Mouse (Mus musculus) adrenal gland, adult (tissue): ENCODE results near the gene Sgo1.
A peak's percentile ranks its signal among the peaks of the same experiment; 100 is the strongest.
"Not testable (repeated sequence)": the region's sequence is repeated elsewhere in the genome, so short reads cannot be mapped to it uniquely, and the experiment has no call there.

ENCODE experiments used
- DNase-seq, 2 experiments: peaks; one replicate each; pipeline ENCODE4 v3.0.0; 2022 to 2023; ENCODE audit warnings: low spot score in 1 of 2; ENCODE audit not compliant: inconsistent age in 2 of 2

Sgo1 gene

GRCm38 (mm10) chr17:53688877-53689802, at the start of gene Sgo1:
TSS of gene Sgo1 (minus strand) at chr17:53689333.
- peak; percentile 97 to 99 for DNase-seq

DNA sequence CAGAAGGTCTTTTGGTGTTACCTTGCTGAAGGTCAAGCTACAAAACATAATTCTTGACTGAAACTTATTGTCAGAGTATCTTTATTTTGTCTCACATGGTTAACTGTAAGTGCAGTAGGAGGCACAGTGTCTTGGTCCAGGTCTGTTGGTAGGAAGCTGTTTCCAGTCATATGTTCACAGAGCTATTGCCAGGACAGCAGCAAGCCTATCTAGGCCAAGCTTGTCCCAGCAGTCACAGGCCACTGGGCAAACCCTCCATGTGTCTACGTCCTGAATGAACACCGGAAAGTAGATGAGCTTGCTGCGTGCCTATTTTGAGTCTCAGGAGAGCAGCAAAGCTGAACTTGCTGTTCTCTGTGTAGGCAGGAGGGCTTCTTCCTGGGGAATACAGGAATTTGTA, 29.8 kb upstream of the Sgo1 start:
- not testable (repeated sequence) for DNase-seq

- no peak for DNase-seq
These were observed 29.3 kb upstream of the Sgo1 start for GRCm38 (mm10) chr17:53718474-53718873.

GRCm38 (mm10) chr17:53715161-53715560, 26.0 kb upstream of the Sgo1 start:
- not testable (repeated sequence) for DNase-seq

DNA sequence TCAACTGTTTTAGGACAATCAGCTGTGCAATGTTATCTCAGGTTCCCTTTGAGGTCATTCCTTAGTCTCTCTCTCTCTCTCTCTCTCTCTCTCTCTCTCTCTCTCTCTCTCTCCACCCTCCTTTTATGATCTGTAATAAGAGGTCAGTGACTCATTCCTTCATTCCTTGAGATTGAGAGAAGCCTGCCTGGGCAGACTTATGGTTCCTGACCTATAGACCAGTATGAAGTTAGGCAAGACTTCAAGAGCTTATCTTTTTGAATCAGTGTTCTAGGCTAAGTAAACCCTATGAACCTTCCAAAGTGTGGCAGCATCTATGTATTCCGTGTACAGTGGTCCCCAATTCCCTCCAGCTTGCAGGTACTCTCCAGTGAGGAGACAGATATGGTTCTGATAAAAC, 25.3 kb upstream of the Sgo1 start:
- DNase-seq: no peak

DNA sequence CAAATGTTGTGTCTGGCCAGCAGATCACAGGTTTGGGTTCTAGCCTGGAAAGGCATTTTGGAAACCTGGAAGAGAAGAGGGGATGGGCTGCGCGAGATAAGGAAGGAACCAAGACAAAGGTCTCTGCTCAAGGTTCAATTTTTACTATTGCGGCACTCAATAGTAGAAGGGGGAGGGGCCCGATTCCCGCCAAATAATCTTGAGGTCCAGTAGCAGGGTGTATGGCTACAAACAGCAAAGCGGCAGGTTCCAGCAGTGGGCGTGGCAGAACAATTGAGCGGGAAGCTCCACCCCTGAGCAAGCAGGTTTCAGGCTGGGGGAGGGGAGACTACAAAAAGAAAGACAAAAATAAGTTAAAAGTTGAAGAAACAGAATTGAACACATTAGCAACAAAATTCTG, 8.4 kb upstream of the Sgo1 start:
- DNase-seq: not testable (repeated sequence)

GRCm38 (mm10) chr17:53694039-53694438, 4.9 kb upstream of the Sgo1 start:
- DNase-seq: peak in 1 of 2 experiments; percentile 68

DNA sequence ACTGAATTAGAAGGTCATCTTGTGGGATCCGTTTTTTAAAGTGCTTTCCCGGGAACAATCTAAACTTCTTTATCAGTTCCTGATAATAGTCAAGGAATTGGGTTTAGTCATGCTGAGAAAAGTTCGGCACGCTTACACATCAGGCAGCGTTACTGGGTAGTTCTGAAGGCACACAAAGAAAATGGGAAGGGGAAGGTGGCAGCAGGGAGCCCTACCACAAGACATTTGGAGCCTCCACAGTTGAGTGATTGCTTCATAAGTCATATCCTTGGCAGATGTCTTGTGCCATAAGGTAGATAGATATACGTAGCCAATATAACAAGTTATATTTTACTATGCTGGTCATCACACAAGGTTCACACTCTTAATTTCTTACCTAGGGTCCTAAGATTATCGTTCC, 813 bp upstream of the Sgo1 start:
- DNase-seq: no peak

GRCm38 (mm10) chr17:53688321-53688720, 812 bp downstream of the Sgo1 start:
- peak in 1 of 2 experiments; percentile 19 for DNase-seq

DNA sequence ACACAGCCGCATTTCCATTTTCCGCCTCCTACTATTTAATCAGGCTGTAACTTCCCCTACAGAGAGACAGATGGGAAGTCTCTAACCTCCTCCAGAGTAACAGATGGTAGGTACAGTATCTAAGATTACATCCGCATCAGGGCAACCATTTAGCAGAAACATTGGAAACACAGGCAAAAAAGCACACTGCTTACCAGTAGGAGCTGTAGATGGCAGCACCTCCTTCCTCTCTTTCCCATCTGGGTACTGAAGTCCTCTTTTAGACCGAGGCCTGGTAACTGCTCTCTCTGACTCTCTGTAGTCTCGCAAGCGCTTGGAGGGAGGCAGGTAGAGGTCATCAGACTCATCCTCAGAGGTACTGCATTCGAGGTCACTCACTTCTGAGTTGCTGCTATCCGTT, 10.4 kb downstream of the Sgo1 start:
- peak; percentile 17 to 53 for DNase-seq

DNA sequence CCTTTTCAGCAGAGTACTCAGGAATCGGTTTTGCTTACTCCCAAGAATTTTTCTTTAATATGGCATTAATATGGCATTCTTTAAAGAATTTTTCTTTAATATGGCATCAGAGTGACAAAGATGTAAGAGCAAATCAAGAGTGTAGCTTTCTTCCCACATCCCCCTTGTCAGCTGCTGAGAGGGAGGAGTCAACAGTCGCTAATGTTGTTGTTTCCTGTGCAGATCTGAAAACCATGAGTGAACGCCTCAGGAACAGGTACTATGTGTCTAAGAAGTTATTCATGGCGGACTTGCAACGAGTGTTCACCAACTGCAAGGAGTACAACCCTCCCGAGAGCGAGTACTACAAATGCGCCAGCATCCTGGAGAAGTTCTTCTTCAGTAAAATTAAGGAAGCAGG, 18.7 kb downstream of the Sgo1 start:
- no peak for DNase-seq

GRCm38 (mm10) chr17:53664703-53665382, 24.3 kb downstream of the Sgo1 start:
- no peak for DNase-seq

- DNase-seq: no peak
These were observed 24.9 kb downstream of the Sgo1 start for GRCm38 (mm10) chr17:53664267-53664666.

GRCm38 (mm10) chr17:53661056-53661840, 27.9 kb downstream of the Sgo1 start:
- no peak for DNase-seq

GRCm38 (mm10) chr17:53659738-53660137, 29.4 kb downstream of the Sgo1 start:
- DNase-seq: no peak

DNA sequence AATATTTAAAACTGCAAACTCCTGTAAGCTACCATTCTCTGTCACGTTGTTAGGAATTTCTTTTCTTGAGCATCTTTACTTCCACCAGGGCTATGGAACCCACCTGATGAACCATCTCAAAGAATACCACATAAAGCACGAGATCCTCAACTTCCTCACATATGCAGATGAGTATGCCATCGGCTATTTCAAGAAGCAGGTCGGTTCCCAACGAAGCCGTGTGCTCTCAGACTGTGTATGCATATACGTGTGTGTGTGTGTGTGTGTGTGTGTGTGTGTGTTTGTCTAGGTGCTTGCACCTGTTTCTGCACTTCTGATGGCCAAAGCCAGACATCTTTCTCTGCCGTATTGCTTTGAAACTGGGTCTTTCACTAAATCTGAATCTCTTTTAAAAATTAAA, 29.9 kb downstream of the Sgo1 start:
- no peak for DNase-seq

DNA sequence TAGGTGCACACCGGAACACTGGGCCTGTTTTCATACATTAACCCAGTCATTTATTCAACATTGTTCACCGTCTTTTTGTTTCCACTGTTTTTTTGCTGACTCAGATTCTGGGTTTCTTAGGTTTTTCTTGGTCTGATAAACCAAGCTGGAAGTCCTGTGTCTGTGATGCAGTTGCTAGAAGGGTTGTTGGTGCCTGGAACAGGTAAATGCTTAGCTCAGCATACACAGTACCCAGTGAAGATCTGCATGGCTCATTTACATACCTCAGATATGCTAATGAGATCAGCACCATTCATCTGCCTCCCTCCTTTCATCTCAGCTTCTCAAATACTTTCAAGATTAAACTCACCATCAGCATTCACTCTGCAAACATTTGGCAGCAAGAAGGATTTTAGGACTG, 30.5 kb downstream of the Sgo1 start:
- no peak for DNase-seq

GRCm38 (mm10) chr17:53657391-53657790, 31.7 kb downstream of the Sgo1 start:
- DNase-seq: peak in 1 of 2 experiments; percentile 53

- DNase-seq: no peak
These were observed 32.7 kb downstream of the Sgo1 start for GRCm38 (mm10) chr17:53656369-53656860.

GRCm38 (mm10) chr17:53655959-53656358, 33.2 kb downstream of the Sgo1 start:
- DNase-seq: no peak

DNA sequence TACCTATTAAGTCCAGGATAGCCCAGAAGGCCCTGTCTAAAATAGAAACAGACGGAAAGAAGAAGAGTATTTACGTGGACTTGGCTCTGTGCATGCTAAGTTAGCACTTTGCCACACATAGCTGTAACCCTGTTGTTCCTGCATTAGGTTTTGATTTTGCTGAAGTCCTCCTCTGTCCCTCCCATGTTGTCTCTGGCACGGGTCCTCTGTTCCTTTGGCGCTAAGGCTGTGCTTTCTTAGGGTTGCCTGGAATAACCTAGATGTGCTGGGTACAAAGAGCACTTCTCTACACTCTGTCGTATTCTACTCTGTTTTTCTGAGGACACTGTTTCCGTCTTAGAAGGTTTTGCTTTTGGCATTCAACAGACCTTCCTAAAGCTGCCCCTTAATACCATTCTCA, 34.1 kb downstream of the Sgo1 start:
- DNase-seq: peak in 1 of 2 experiments; percentile 38
